Mouse (Mus musculus): Measurements from ENCODE around the gene Rimkla.

DNA sequence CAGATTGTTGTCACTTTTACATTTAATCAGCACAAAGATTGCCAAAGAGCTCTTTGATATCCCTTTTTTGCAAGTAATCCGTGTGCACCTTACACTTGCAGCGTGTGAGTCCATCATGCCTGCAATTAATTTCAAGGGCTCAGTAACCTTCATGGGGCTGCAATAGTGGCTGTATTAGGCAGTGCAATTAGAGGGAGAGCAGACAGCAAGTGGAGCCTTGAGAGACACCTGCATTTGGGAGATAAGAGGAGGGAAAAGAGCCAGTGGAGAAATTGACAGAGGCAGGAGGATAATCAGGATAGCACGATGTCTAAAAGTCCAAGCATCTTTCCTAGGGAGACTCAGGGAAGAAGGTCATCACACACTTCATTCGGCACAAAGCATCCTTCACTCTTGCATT, 31.1 kb upstream of the Rimkla start:
- no peak for TF ChIP-seq CTCF (IDR thresholded peaks at IDR 0.05; ENCODE audit: insufficient read depth, low read depth, low read length)
- TF ChIP-seq POLR2A (IDR thresholded peaks at IDR 0.05; ENCODE audit: insufficient read depth, low read depth, low read length) = no peak
